Mouse (Mus musculus) neutrophil, adult 5-6 weeks (primary cell): ENCODE measurements around the gene Cdk5. TPM values are rescaled to one million over a fixed set of nuclear protein-coding genes. Genes with fewer than 3 reads are reported as not detected.

Experiments
- ATAC-seq: fragments of 151-379, 151-347 bp; 2 replicates; pipeline ENCODE4 v1.8.0; 2017; ENCODE audit warnings: mild to moderate bottlenecking, moderate TSS enrichment; ENCODE audit not compliant: insufficient number of reproducible peaks, poor library complexity, low FRiP score, severe bottlenecking; ENCODE audit errors: extremely low read depth
- total RNA-seq: library from RNA; stranded (forward); fragments of 200-1000 nt; gene quantifications from 2 replicates; pipeline ENCODE4 v1.2.3, GENCODE M21; 2017

The Cdk5 gene
- total RNA-seq, 1 experiment from 2014 or later: 30.0 TPM

DNA sequence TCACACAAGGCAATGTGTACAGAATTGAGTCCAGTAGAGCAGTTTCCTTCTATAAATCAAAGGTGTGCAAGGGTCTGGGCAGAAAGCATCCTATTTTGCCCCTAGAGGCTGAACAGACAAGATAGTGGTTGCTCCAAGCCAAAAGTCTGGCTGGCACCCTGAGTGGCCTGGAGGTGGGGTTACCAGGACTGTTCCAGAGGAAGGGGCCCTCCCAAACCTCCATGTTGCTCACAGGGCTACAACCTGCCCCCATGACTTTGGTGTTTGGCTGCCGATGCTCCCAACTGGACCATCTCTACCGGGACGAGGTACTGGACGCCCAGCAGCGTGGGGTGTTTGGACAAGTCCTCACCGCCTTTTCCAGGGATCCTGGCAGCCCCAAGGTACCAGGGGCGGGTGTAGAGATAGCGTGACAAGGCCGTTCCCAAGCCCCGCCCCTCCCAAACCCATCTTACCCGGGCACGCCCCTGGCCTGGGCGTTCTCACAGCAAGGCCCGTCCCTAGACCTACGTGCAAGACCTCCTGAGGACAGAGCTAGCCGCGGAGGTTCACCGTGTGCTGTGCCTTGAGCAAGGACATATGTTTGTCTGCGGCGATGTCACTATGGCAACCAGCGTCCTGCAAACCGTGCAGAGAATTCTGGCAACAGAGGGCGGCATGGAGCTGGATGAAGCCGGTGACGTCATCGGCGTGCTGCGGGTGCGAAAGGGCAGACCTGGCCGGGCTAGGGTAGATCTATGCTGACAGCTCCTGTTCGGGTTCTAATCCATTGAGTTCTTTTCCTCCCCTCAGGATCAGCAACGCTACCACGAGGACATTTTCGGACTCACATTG is 40.1 kb downstream of the Cdk5 start:
- peak; percentile 84 for ATAC-seq

DNA sequence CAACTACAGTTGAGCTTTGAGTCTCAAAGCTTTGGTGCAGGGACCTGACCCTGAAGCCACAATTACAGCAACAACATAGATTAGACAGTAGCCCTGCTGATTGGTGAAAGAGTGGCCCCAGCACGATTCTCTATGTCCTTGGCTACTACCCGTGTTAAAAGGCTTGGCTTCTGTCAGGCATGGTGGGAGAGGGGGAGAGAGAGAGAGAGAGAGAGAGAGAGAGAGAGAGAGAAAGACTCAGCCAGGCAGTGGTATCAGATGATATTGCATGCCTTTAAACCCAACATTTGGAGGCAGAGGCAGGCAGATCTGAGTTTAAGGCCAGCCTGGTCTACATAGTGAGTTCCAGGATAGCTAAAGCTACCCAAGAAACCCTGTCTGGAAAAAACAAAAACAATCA is 41.3 kb downstream of the Cdk5 start:
- no peak for ATAC-seq

DNA sequence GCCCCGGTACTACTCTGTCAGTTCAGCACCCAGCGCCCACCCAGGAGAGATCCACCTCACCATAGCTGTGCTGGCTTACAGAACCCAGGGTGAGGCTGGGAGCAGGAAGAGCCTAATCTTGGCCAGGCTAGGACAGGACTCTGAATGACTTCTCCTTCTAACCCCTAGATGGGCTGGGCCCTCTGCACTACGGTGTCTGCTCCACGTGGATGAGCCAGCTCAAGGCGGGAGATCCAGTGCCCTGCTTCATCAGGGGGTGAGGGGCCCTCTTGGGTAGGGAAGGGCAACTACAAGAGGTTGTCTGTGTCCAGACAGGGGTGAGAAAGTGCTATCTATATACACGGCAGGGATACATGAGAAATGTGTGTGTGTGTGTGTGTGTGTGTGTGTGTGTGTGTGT is 41.8 kb downstream of the Cdk5 start:
- no peak for ATAC-seq

- no peak for ATAC-seq
These were observed 42.8 kb downstream of the Cdk5 start for GRCm38 (mm10) chr5:24380499-24380898.

DNA sequence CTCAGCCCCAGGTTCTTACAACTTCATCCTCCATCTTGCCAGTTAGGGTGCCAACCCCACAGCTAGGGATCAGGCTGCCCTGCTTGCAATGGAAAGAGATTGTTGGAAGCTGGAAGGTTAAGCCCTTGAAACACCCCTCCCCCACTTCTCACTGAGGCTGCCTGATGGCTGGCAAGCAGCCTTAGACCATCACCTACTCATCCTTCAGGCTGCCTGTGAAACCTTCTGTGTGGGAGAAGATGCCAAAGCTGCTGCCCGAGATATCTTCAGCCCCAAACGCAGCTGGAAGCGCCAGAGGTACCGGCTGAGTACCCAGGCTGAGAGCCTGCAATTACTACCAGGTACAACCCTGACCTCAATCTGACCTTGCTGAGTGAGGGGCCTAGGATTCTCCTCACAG is 43.8 kb downstream of the Cdk5 start:
- ATAC-seq: no peak

GRCm38 (mm10) chr5:24378700-24379099 is 44.6 kb downstream of the Cdk5 start:
- no peak for ATAC-seq

DNA sequence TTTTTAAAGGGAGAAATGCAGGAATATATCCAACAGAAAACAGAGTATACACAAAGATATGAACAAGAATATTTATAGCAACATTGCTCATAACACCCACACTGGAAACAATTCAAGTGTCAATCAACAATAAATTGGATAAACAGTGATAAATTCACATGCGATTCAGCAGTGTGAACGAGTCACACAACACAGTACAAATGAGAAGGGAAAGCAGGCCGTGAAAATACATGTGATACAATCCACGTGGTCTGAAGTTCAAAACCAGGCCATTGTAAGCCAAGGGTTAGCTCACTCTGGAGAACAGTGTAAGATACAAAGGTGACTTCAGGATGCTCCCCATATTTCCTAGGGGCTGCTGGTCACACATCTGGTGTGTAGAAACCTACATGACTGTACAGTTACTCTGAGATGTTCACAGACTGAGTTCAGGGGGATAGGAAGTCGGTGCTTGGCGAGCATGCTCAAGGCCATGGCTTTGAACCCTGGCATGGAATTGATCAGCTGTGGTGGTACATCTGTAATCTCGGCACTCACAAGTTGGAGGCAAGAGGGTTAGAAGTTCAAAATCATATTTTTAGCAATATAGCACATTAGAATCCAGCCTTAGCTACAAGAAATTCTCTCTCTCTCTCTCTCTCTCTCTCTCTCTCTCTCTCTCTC is 48.5 kb downstream of the Cdk5 start:
- ATAC-seq: no peak

DNA sequence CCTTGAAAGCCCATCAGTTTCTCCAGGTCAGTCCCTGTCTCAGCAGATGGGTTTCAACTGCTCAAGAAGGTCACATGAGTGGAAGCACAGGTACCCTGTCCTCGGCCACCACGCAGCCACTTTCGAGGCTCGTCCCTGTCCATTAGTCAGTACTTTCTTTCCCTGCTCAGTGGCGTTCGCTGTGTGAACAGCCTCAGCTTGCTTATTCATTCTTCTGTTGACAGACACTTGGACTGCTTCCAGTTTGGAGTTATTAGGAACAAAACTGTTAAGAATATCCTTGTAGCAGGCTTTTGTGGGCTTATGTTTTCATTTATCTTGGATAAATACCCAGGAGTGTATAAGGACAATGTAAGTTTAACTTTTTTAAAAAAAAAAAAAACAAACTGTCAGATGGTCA is 49.1 kb downstream of the Cdk5 start:
- ATAC-seq: no peak

- no peak for ATAC-seq
These were observed 49.5 kb downstream of the Cdk5 start for GRCm38 (mm10) chr5:24373807-24374206.

- no peak for ATAC-seq
These were observed 53.6 kb downstream of the Cdk5 start for GRCm38 (mm10) chr5:24369767-24370166.

Other genes with a start within 250 kb of the Cdk5 start
- 0.12 TPM in 1 of 2 replicates, not detected in the other for gene Kcnh2, start 71.9 kb downstream of the Cdk5 start, total RNA-seq
- not detected in 2 replicates for gene Nos3, start 58.7 kb downstream of the Cdk5 start, total RNA-seq
- not detected in 2 replicates for gene Atg9b, start 31.4 kb downstream of the Cdk5 start, total RNA-seq
- 5.0 and 5.2 TPM in 2 replicates for gene Abcb8, start 29.9 kb downstream of the Cdk5 start, total RNA-seq
- gene Asic3, start 10.1 kb downstream of the Cdk5 start, total RNA-seq: 0.23 TPM in 1 of 2 replicates, not detected in the other
- gene Slc4a2, start 307 bp upstream of the Cdk5 start, total RNA-seq: 56.8 and 58.0 TPM in 2 replicates
- 32.2 and 32.9 TPM in 2 replicates for gene Fastk, start 21.8 kb upstream of the Cdk5 start, total RNA-seq
- gene Tmub1, start 24.3 kb upstream of the Cdk5 start, total RNA-seq: 28.2 and 29.4 TPM in 2 replicates
- gene Agap3, start 28.6 kb upstream of the Cdk5 start, total RNA-seq: 26.1 and 28.6 TPM in 2 replicates
- gene Gbx1, start 103.7 kb upstream of the Cdk5 start, total RNA-seq: not detected in 2 replicates
- gene Asb10, start 117.4 kb upstream of the Cdk5 start, total RNA-seq: not detected in 2 replicates
- gene 4931409K22Rik, start 133.3 kb upstream of the Cdk5 start, total RNA-seq: not detected in 2 replicates
- gene Abcf2, start 153.9 kb upstream of the Cdk5 start, total RNA-seq: 40.0 and 40.4 TPM in 2 replicates
- gene Chpf2, start 163.2 kb upstream of the Cdk5 start, total RNA-seq: 28.4 and 37.9 TPM in 2 replicates
- 0.25 and 1.0 TPM in 2 replicates for gene Smarcd3, start 200.9 kb upstream of the Cdk5 start, total RNA-seq